Mouse (Mus musculus): ENCODE results near the gene Hist1h2ae.
A peak's percentile ranks its signal among the peaks of the same experiment; 100 is the strongest.
"Not testable (repeated sequence)": the region's sequence is repeated elsewhere in the genome, so short reads cannot be mapped to it uniquely, and the experiment has no call there.

Gene Hist1h2ae

GRCm38 (mm10) chr13:23562699-23563462 lies 8.1 kb downstream of the Hist1h2ae start:
- DNase-seq (ENCODE audit: low spot score) = no peak

GRCm38 (mm10) chr13:23561883-23562659 lies 8.9 kb downstream of the Hist1h2ae start, which contains the start of gene Hist1h3e:
Gene Hist1h3e, minus strand, starts transcription at chr13:23562369.
- DNase-seq (ENCODE audit: low spot score) = peak; percentile 87

GRCm38 (mm10) chr13:23561531-23561882 lies 9.5 kb downstream of the Hist1h2ae start:
- DNase-seq (ENCODE audit: low spot score) = not testable (repeated sequence)

DNA sequence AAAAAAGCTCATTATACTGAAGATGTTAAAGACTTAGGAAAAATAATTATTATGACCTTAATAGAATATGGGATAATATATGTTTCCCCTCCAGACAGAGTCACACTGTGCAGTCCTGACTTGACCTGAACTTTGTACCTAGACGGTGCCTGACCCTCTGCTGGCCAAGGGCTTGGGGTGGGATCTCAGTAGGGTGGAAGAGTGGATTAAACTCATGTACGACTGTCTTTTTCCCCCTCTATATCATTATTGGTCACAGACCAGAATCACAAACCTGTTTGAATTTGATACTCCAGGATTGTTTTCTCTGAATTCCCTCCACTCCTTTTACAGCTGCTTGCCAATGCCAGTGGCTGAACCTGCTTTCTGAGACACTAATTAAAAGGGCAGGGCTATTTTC lies 10.3 kb downstream of the Hist1h2ae start:
- not testable (repeated sequence) for DNase-seq (ENCODE audit: low spot score)

DNA sequence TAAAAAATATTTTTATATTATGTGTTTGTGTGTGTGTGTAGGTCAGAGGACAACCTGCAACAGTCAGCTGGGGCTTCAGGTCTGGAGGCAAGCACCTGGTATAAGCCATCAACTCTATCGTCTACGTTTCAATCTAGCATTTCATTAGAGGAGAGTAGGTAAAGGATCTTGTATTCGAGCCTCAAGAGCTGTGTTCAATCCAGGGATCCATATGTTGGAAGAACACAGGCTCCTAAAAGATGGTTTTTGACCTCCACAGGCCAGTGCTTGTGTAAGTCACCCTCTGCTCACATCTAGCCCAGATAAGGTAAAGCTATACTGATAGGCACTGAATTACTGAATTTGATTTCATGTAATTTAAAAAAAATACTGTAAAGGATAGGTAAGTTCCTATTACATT lies 14.1 kb downstream of the Hist1h2ae start:
- no peak for DNase-seq (ENCODE audit: low spot score)

DNA sequence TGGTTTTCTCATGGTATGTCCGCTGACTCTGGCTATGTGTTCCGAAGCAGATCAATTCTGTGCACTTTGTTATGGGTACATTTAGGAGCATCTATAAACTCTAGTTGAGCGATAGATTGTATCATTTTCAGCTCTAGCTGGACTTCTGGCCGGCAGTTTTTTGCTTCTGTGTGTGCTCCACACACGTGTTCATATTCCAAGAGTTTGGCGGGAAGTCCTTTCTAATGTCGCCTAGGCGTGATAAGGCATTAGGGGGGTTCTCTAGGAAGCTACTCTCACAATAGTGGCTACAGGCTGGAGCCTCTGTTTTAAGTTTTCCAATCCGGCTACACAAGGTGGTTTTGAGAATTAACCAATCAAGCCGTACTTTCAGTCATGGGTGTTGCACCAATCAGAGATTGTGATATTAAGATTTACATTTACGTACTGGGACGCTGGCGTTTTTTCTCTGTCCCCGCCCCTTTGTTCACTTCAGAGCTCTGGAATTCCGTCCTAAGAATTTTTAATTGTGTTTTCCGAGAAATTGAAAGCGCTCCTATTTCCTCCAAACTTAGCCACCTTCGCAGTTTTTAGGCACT lies 15.1 kb downstream of the Hist1h2ae start:
- peak; percentile 71 for DNase-seq (ENCODE audit: low spot score)

DNA sequence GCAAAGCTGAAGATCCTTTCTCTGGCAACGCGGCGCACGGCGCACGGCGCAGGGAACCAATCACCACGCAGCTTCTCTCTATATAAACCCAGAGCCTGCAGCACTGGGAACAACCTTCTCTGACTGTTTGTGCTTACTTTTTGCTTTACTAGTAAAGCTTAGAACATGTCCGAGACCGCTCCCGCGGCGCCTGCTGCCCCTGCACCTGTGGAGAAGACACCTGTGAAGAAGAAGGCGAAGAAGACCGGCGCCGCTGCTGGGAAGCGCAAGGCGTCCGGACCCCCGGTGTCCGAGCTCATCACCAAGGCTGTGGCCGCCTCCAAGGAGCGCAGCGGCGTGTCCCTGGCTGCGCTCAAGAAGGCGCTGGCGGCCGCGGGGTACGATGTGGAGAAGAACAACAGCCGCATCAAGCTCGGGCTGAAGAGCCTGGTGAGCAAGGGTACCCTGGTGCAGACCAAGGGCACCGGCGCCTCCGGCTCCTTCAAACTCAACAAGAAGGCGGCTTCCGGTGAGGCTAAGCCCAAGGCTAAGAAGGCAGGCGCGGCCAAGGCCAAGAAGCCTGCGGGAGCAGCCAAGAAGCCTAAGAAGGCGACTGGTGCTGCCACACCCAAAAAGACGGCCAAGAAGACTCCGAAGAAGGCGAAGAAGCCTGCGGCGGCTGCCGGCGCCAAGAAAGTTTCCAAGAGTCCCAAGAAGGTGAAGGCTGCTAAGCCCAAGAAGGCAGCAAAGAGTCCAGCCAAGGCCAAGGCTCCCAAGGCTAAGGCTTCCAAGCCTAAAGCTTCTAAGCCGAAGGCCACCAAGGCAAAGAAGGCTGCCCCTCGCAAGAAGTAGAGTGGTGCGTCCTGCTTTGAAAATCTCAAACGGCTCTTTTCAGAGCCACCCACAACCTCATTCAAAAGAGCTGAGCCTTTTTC lies 15.8 kb downstream of the Hist1h2ae start:
- DNase-seq (ENCODE audit: low spot score) = peak; percentile 88

GRCm38 (mm10) chr13:23554393-23554792 lies 16.6 kb downstream of the Hist1h2ae start:
- DNase-seq (ENCODE audit: low spot score) = no peak

DNA sequence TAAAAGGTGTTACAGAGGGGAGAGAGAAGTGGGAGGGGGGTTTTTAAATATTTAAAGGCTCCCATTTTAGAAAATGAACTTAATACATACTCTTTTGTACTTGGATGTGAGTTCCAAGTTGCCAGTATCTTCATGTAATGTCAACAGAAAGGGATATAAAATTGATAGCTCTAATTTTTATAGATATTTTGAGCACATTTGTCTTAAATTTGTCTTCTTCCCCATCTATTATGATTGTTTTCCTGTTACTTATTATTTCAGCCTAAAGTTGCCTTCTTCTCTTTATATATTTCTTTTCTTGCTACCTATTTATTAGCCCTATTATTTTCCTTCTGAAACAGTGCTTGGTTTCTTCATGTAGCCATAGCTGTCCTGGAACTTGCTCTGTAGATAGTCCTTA lies 18.1 kb downstream of the Hist1h2ae start, which contains the start of gene Hist1h1d:
Gene Hist1h1d, plus strand, starts transcription at position 301 of the 400 bp plus-strand sequence.
- DNase-seq (ENCODE audit: low spot score) = no peak

GRCm38 (mm10) chr13:23551931-23552914 lies 18.8 kb downstream of the Hist1h2ae start:
- no peak for DNase-seq (ENCODE audit: low spot score)

DNA sequence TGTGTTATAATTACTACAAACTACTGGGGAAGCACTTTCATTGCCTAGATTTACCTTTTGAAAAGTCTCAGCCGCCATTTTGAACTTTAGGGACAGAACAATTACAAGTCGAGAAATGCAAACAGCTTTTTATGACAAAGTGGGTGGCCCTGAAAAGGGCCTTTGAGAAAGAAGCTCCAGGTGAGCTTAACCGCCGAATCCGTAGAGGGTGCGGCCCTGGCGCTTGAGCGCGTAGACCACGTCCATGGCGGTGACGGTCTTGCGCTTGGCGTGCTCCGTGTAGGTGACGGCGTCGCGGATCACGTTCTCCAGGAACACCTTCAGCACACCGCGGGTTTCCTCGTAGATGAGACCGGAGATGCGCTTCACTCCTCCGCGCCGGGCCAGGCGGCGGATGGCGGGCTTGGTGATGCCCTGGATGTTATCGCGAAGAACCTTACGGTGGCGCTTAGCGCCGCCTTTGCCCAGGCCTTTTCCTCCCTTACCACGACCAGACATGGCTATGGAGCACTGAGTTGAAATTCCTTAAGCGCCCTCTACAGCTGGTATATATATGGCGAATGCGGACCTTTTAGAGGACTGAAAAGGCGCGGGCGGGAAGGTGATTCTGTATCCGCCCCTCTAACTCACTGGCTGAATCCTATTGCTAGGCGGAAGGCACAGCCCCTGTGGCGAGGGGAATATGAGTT lies 19.7 kb downstream of the Hist1h2ae start, which contains the start of gene Hist1h4f:
Gene Hist1h4f, minus strand, starts transcription at position 503 of the 689 bp plus-strand sequence.
- peak; percentile 92 for DNase-seq (ENCODE audit: low spot score)

GRCm38 (mm10) chr13:23550761-23551145 lies 20.3 kb downstream of the Hist1h2ae start:
- no peak for DNase-seq (ENCODE audit: low spot score)

- DNase-seq (ENCODE audit: low spot score) = no peak
Observed at GRCm38 (mm10) chr13:23546694-23547093, 24.3 kb downstream of the Hist1h2ae start.

- DNase-seq (ENCODE audit: low spot score) = not testable (repeated sequence)
Observed at GRCm38 (mm10) chr13:23544787-23545120, 26.3 kb downstream of the Hist1h2ae start.

DNA sequence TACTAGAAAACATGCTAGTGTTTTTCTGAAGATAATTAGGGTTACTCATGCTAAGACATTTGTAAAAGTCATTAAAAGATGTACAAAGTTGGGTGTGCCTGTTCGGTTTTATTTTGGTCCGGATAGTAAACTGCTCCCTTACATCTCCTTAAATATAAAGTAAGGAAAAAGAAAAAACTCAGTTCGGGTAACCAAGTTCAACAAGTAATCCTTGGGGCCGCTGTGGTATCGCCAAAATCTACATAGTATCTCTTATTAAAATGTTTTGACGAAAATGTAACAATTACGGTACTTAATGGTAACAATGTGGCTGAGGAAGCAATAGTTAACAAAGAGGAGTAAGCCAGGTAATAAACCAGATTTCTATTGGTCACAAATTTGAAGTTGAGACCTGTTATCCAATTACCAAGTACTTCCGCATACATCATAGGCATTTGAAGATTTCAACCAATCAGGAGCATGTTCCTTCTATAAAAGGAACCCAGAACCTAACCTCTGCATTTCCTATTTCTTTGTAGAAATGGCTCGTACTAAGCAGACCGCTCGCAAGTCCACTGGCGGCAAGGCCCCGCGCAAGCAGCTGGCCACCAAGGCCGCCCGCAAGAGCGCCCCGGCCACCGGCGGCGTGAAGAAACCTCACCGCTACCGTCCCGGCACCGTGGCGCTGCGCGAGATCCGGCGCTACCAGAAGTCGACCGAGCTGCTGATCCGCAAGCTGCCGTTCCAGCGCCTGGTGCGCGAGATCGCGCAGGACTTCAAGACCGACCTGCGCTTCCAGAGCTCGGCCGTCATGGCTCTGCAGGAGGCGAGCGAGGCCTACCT lies 26.8 kb downstream of the Hist1h2ae start, which contains the start of gene Hist1h3f:
Gene Hist1h3f, plus strand, starts transcription at position 88 of the 822 bp plus-strand sequence.
- peak; percentile 78 for DNase-seq (ENCODE audit: low spot score)

DNA sequence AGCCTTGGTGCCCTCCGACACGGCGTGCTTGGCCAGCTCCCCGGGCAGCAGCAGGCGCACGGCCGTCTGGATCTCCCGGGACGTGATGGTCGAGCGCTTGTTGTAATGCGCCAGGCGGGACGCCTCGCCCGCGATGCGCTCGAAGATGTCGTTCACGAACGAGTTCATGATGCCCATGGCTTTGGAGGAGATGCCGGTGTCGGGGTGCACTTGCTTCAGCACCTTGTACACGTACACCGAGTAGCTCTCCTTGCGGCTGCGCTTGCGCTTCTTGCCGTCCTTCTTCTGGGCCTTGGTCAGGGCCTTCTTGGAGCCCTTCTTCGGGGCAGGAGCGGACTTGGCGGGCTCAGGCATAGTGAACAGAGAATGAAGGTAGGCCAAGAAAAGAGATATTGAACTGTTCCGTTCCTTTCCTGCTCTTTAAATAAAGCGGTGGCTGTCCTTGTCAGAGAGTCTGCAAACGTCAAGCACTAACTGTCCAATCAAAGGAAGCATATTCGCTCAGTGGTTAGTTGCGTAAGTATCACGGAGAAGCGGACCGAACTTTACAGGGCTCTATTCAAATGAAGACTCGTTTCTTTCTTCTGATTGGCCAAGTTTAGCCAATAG lies 27.9 kb downstream of the Hist1h2ae start, which contains the start of gene Hist1h2bh:
Gene Hist1h2bh, minus strand, starts transcription at position 394 of the 609 bp plus-strand sequence.
- DNase-seq (ENCODE audit: low spot score) = peak; percentile 58

DNA sequence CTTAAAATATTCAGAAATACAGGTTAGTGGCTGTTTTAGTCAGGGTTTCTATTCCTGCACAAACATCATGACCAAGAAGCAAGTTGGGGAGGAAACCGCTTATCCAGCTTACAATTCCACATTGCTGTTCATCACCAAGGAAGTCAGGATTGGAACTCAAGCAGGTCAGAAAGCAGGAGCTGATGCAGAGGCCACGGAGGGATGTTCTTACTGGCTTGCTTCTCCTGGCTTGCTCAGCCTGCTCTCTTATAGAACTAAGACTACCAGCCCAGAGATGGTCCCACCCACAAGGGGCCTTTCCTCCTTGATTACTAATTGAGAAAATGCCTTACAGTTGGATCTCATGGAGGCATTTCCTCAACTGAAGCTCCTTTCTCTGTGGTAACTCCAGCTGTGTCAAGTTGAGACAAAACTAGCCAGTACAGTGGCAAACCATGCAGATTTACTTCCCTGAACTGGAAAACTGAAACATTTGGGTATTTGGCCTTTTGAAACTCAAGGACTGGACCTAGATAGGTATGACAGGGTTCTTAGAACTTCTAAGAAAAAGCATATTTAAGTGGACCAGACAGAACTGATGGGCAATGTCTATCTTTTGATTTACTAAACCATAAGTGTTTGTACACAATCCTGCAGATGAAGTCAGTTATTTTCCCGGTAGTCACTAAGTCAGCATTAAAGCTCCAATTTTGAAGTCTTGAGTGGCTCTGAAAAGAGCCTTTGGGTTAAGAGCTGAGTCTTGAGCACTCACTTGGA lies 28.6 kb downstream of the Hist1h2ae start:
- DNase-seq (ENCODE audit: low spot score) = not testable (repeated sequence)

- DNase-seq (ENCODE audit: low spot score) = no peak
Observed at GRCm38 (mm10) chr13:23541497-23541896, 29.5 kb downstream of the Hist1h2ae start.

Data from testis, postnatal 14 days (tissue).